Mouse (Mus musculus) cerebellum, adult 9-11 months (tissue): ENCODE data around the gene Nhlrc2.

ENCODE experiments used
- DNase-seq: peaks from one replicate; pipeline ENCODE4 v3.0.0; 2022

Nhlrc2 gene

GRCm38 (mm10) chr19:56629647-56630046, 81.6 kb downstream of the Nhlrc2 start:
- no peak for DNase-seq

GRCm38 (mm10) chr19:56631017-56631416, 83.0 kb downstream of the Nhlrc2 start:
- no peak for DNase-seq

GRCm38 (mm10) chr19:56631451-56631901, 83.4 kb downstream of the Nhlrc2 start:
- no peak for DNase-seq

GRCm38 (mm10) chr19:56637035-56637683, 89.1 kb downstream of the Nhlrc2 start:
- DNase-seq = peak; percentile 52

- DNase-seq = no peak
These were observed 89.6 kb downstream of the Nhlrc2 start for GRCm38 (mm10) chr19:56637684-56638049.

- no peak for DNase-seq
These were observed 99.5 kb downstream of the Nhlrc2 start for GRCm38 (mm10) chr19:56647451-56648120.

- DNase-seq = no peak
These were observed 103.2 kb downstream of the Nhlrc2 start for GRCm38 (mm10) chr19:56651262-56651661.

- no peak for DNase-seq
These were observed 104.2 kb downstream of the Nhlrc2 start for GRCm38 (mm10) chr19:56652034-56652962.
